Mouse (Mus musculus) c-Kit-positive CD71-positive TER-119-negative erythroid progenitor cells, embryonic 14.5 days (primary cell): Measurements from ENCODE around the gene Pmf1.
A peak's percentile ranks its signal among the peaks of the same experiment; 100 is the strongest.
"Not testable (repeated sequence)": the region's sequence is repeated elsewhere in the genome, so short reads cannot be mapped to it uniquely, and the experiment has no call there.

Source experiments
- DNase-seq: peaks from one replicate; pipeline ENCODE4 v3.0.0-alpha.2; 2013; ENCODE audit warnings: low read depth

Pmf1 gene

GRCm38 (mm10) chr3:88437454-88437853 lies 27.3 kb upstream of the Pmf1 start:
- DNase-seq, result no peak

DNA sequence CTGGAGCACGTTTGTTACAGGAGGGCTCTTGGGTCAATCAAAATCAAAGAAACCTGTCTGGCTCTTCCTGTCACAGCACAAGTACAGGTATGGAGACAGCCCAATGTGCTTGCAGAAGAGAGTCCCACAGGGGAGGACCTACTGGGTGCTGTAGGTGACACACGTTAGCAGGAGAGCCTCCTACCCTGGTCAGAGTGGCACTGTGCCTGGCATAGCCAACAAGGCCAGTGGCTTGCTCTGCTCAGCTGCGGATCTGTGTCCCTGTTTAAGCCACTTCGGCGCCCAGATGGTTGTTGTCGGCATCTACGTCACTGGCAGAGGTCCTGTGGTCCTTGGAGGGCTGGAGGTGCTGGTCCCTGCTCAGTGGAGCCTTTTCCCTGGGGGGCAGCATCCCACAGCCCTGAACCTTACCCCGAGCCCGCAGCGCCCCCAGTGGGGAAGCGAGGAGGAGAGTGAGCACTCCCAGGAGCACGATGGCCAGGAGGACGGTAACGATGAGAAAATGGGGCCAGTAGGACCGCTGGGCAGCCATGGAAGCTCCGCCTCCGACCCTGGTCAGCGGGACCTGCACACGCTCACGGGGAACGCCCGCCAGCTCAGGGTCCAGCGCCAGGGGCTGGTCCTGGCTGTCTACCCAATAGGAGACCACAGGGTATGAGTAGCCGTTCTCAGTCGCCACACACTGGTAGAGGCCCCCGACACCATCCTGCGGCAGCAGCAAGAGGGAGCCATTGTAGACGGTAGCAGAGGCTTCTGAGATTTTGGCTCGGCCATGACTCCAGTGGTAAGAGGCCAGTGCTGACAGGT lies 26.5 kb upstream of the Pmf1 start:
- DNase-seq, result no peak

GRCm38 (mm10) chr3:88435515-88435914 lies 25.4 kb upstream of the Pmf1 start:
- DNase-seq, result no peak

- DNase-seq, result not testable (repeated sequence)
Measured at GRCm38 (mm10) chr3:88428639-88429038, 18.5 kb upstream of the Pmf1 start.

DNA sequence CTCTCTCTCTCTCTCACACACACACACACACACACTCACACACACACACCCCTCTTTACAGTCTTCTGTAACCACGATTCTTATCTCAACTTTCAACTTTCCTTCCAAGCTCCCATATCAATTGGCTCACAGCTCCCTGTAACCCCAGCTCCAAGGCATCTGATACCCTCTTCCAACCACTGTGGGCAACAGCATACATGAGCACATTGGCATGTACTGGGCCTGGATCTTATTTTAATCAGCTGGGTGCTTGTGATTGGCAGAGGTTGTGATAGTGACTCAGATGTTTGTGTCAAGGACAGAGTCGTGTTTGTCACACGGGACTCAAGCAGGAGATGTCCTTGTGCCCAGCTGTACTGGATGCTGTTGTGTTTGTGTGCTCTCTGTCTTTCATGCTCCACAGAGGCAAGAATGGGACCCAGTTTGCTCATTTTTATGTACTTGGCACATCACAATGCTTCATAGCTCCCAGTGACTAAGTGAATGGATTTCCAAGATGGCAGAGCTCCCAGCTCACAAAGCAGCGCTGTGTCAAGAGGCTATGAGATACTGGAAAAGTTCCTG lies 17.3 kb upstream of the Pmf1 start:
- no peak for DNase-seq

DNA sequence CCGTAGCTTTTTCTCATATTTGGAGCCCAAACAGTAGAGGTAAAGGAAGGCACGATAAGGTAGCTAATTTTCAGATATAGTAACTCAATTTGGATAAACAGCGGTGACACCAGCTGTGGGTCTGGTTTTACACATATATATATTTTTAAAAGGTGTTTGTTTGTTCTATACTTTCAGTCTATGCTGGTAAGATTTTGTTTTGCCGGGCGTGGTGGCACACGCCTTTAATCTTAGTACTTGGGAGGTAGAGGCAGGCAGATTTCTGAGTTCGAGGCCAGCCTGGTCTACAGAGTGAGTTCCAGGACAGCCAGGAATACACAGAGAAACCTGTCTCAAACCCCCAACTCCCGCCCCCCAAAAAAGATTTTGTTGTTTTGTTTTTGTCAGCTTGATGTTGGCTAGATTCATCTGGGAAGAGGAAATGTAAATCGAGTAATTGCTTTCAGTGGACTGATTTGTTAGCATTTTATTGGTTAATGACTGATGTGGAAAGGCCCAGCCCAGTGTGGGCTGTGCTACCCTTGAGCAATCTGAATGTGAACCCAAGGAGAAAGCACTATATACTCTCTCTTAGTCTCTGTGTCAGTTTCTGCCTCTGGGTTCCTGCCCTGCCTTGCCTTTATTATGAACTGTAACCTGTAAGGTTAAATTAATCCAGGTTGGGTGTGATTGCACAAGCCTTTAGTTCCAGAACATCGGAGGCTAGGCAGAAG lies 15.7 kb upstream of the Pmf1 start:
- no peak for DNase-seq

- no peak for DNase-seq
Measured at GRCm38 (mm10) chr3:88425330-88425689, 15.2 kb upstream of the Pmf1 start.

DNA sequence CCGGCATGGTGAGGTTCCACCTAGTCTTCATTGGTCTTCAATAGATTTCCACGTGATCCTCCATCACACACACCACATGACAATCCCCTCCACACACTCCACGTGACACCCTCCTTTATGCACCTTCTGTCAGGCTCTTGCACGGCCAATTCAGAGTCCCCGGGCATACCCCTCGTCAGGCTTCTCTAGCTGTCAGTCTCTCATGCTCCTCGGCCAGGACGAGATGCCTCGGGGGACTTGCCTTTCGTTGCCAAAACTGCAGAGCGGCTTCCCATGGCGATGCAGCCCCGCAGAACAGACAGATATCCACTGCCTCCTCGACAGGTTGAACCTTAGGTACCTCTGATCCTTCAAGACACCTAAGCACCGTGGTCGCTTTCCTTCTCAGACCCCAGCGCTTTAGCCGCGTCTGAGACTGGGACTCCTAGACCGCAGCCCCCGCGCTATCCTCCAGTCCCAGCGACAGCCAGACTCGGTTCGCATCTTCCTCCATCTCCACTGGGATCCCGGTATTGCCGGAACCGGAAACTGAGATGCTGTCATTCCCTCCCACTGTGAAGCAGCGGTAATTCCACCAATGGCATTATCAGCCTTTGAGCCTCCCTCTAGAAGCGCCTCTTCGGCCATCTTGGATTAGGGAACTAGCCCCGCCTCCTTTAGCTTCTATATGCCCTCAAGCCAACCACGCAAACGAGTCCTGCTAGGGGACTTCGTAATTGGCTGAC lies 14.6 kb upstream of the Pmf1 start, which contains the start of gene Slc25a44:
TSS of gene Slc25a44 (minus strand) at position 535 of the 725 bp plus-strand sequence.
- DNase-seq, result peak; percentile 100

DNA sequence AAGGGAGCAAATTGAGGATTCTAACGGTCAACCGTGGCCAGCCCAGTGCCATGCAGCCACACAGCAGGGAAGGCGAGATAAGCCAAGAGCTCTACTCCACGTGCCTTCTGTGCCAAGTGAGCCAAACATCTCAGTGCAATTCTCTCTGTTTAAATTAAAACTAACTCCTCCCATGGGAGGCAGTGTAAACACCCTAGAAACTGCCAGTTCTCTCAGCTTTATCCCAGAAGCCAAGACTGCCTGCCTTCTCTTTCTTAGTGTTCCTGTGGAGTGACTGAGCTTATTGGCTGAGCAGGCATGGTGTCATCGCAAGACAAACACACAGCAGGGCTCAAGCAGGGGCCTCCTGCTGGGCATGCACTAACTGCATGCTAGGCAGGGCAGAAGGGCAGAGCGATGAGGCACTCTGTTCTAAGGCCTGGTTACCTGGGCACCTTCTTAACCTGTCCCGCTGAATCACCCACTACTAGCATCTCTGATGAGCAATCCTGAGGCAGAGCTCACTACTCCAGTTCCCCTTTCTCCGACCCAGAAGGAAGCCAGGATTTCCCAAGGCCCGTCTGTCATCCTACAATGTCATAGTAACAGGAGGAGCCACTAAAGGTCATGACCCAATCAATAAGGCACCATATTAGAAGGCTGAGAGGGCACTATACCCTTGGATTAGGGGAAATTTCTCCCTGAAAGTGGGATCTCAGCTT lies 12.0 kb upstream of the Pmf1 start:
- DNase-seq, result no peak

GRCm38 (mm10) chr3:88420771-88421170 lies 10.6 kb upstream of the Pmf1 start:
- DNase-seq, result no peak

GRCm38 (mm10) chr3:88418016-88418415 lies 7.9 kb upstream of the Pmf1 start:
- no peak for DNase-seq

DNA sequence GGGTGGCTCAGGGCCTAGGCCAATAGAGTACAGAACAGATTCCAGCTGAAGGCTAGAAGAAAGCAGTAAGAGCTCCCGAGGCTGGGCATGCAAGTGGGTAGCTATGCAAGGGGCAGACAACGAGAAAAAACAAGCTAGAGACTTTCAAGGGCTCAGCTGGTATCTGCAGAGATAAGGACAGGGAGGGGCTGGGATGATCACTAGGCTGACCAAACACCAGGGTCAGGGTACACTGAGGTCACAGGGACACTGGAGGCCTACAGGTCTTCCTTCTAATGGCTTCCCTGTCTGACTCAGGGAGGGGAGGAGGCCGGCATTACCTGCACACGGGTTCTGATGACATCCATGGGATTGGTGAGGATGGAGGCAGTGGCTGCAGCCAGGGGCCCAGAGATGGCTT lies 5.5 kb upstream of the Pmf1 start:
- no peak for DNase-seq

DNA sequence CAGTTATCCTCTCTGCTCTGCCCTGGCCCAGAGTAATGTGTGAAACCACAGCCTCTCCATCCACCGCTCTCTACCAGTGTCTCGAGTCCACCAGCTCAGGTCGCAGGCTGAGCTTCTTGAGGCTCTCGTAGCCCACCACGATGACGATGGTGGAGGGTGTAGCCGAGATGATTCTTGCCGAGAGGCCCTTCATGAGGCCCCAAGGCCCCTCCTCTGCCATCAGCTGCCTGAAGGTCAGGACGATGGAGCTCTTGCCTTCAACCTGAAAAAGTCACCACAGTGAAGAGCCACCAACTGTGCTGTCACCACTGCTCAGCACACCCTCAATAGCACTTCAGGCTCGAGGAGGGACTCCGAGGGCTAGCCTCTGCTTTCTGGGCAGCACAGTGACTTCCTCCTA lies 2.5 kb upstream of the Pmf1 start:
- no peak for DNase-seq

- no peak for DNase-seq
Measured at GRCm38 (mm10) chr3:88411681-88412080, 1.6 kb upstream of the Pmf1 start.

DNA sequence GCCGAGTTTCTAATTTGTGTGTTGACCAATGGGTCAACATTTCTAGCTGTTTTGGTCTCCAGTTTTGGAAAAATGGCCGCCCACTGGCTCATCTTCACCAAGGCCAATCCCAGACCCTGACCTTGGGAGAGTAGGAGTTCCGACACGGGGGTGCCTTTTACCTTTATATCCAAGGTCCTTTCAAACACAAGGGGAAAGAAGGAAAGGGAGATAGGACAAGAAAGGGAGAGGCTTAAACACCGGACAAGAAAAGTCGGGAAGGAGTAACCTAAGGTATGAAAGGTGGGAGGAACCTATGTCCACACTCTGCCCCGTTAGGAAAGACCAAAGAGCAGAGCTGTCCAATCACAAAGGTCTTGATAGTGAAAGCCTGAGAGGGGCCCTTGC lies 507 bp upstream of the Pmf1 start:
- DNase-seq, result no peak

DNA sequence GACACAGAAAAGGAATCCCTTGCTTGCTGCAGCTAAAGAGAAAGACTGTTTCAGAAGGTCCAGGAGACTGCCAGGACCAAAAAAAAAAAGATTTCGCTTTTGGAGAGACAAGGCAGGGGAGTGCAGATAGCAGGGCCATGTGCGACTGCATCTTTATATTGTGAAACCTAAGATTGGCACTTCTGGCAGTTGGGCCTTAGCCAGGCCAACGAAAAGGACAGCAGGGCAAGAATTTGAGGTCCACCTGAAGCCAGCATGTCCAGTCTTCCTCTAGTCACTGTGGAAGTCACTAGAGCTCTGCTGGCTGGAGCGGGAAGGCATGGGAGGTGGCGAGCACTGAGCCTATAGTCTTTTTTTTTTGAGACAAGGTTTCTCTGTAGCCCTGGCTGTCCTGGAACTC lies 1.2 kb downstream of the Pmf1 start:
- no peak for DNase-seq

DNA sequence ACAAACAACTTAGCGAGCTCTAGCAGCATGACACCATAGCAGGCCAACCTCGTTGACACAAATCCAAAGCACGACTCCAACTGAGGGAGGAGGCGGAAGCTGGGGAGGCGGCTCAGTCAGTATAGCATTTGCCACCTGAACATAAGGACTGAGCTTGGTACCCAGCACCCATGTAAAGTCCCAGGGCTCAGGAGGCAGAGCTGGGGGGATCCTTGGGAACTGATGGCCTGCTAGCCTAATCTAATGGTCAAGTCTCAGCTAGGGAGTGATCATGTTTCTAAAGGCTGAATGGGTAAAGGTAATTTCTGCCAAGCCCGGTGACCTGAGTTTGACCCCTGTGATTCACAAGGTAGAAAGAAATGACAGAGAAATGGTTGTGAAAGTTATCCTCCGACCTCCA lies 2.6 kb downstream of the Pmf1 start:
- DNase-seq, result no peak

- peak; percentile 71 for DNase-seq
Measured at GRCm38 (mm10) chr3:88407090-88407489, 3.0 kb downstream of the Pmf1 start.

GRCm38 (mm10) chr3:88403522-88404230 lies 6.5 kb downstream of the Pmf1 start:
- DNase-seq, result no peak

DNA sequence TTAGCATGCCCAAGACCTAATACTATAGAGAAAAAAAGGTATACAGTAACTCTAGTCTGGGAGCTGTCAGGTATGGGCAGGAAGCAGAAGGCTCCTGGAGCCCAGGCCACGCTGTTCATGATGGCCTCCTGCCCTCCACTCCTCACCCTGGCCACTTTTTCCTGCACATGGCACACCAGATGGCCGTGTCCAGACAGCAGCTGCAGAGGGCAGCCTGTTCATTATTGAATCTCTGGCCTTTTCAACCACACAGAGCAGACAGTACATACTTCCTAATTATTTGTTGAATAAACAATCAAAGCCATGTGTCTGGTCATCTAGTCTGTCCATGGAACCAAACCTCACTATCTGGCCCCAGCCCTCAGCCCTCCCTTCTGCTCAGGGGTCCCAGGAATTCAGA lies 11.5 kb downstream of the Pmf1 start:
- DNase-seq, result no peak

DNA sequence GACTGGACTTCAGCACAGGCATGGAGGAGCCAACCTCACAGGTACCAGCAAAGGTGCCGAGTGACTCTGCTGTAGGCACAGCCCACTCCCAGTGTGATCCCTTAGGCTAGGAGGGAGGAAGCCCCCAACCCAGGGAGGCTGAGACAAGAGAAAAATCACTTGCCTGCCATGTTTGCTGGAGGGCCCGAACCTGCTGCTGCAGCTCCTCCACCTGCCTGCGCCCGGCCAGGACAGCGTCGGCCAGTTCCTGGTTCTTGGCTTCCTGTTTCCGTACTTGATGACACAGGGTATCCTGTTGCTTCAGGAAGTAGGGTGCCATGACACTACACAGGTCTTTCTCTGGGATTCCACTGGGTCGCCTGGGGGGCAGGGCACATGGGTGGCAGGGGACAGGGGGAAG lies 14.4 kb downstream of the Pmf1 start:
- DNase-seq, result no peak
